Comparison of ENCODE assay signal across 9 mouse cellular contexts in genomic region chr6:86004271-86005148, GRCm38 (mm10). TPM values are rescaled to one million over a fixed set of nuclear protein-coding genes. Genes with fewer than 3 reads are reported as not detected.
DNase-seq lines count a peak whose midpoint lies in the region; ATAC-seq and TF ChIP-seq lines count a peak whose summit lies in the region.
"Had no signal": no experiment of that assay in that cellular context is flagged by ENCODE, and none has a peak within 500 bp of the region (broad histone marks: within the 10 kb centered on the region; RNA-seq: fewer than 3 reads in every experiment).

No protein-coding gene starts in this region.

- 0 out of 2 replicates have a peak, but pooled peaks cover 4% of the 10 kb centered on the region for H3K9me3 ChIP-seq in heart, embryonic 13.5 days
- H3K9me3 ChIP-seq in kidney, postnatal 0 days (replicated peaks; ENCODE audit: low read length), result no peaks in the 10 kb centered on the region

- H3K4me3 ChIP-seq in heart, embryonic 13.5 days, result peak overlapping the region; percentile 31
- no peak overlapping the region for H3K4me3 ChIP-seq in kidney, postnatal 0 days (replicated peaks; ENCODE audit: low read depth, low read length)
- H3K4me3 ChIP-seq in liver, adult 2 months (ENCODE audit: insufficient read depth, low read depth, low read length), result no peak overlapping the region
- H3K4me3 ChIP-seq: erythroblast, embryonic 14.5 days had no signal

- no peak for TF ChIP-seq POLR2A in liver, adult 2 months (IDR thresholded peaks at IDR 0.05; ENCODE audit: extremely low read depth, insufficient read depth, low read length)

- H3K27me3 ChIP-seq in heart, embryonic 13.5 days (replicated peaks), result peaks cover 10% of the 10 kb centered on the region
- no peaks in the 10 kb centered on the region for H3K27me3 ChIP-seq in kidney, postnatal 0 days (ENCODE audit: insufficient read depth, low read length)
- H3K27me3 ChIP-seq in liver, adult 2 months (ENCODE audit: control insufficient read depth, insufficient read depth, low read length), result no peaks in the 10 kb centered on the region
- H3K27me3 ChIP-seq in splenic B cell, adult 2 months (ENCODE audit: control insufficient read depth, insufficient read depth, low read length, poor library complexity, severe bottlenecking), result no peaks in the 10 kb centered on the region

- H3K4me1 ChIP-seq in heart, embryonic 13.5 days, result 0 out of 2 replicates have a peak, but pooled peaks cover 3% of the 10 kb centered on the region
- no peaks in the 10 kb centered on the region for H3K4me1 ChIP-seq in kidney, postnatal 0 days (replicated peaks; ENCODE audit: insufficient read depth, low read length)
- H3K4me1 ChIP-seq in liver, adult 2 months (ENCODE audit: control insufficient read depth, insufficient read depth, low read length), result peaks cover 2% of the 10 kb centered on the region; the same call in 1 of the 2 replicates

- peak; percentile 93 for DNase-seq in CD4-positive, CD25-positive, alpha-beta regulatory T cell, adult 2 months (ENCODE audit: low read depth, low spot score)
- DNase-seq in brain, embryonic 18.5 days (ENCODE audit: low read depth, low spot score), result peak; percentile 59
- peak; percentile 5 for DNase-seq in fat pad, adult 2 months (ENCODE audit: extremely low read depth, low read depth, low spot score)
- DNase-seq in kidney, postnatal 0 days (ENCODE audit: low spot score), result peak; percentile 95
- peak; percentile 76 for DNase-seq in liver, adult 2 months (ENCODE audit: extremely low read depth, low read depth, low spot score)
- peak; percentile 90 for DNase-seq in naive thymus-derived CD4-positive, alpha-beta T cell, adult 2 months (ENCODE audit: low read depth)
- peak; percentile 93 for DNase-seq in splenic B cell, adult 2 months (ENCODE audit: low read depth, low spot score)

- H3K36me3 ChIP-seq in heart, embryonic 13.5 days, result no peaks in the 10 kb centered on the region
- H3K36me3 ChIP-seq in kidney, postnatal 0 days (ENCODE audit: insufficient read depth, low read length), result no peaks in the 10 kb centered on the region
- H3K36me3 ChIP-seq in liver, adult 2 months (ENCODE audit: control insufficient read depth, insufficient read depth, low read length), result no peaks in the 10 kb centered on the region
- no peaks in the 10 kb centered on the region for H3K36me3 ChIP-seq in splenic B cell, adult 2 months (ENCODE audit: control insufficient read depth, insufficient read depth, low read length, poor library complexity, severe bottlenecking)

- WGBS in heart, embryonic 13.5 days, result 10% methylated on average over 18 of the region's 18 CpGs
- whole genome bisulfite sequencing in kidney, postnatal 0 days, result 13% methylated on average over 18 of the region's 18 CpGs
- 12% methylated on average over 18 of the region's 18 CpGs for WGBS in liver, adult 2 months

- TF ChIP-seq CTCF in kidney, postnatal 0 days (IDR thresholded peaks at IDR 0.05; ENCODE audit: low read depth), result peak; percentile 98
- TF ChIP-seq CTCF in liver, adult 2 months (IDR thresholded peaks at IDR 0.05; ENCODE audit: low read depth, low read length), result peak; percentile 98

- no peaks in the 10 kb centered on the region for H3K79me2 ChIP-seq in liver, adult 2 months (ENCODE audit: control insufficient read depth, insufficient read depth, low read length)

- peak overlapping the region; percentile 67; the same call in 1 of the 2 replicates for H3K9ac ChIP-seq in heart, embryonic 13.5 days
- H3K9ac ChIP-seq in kidney, postnatal 0 days (ENCODE audit: low read depth, low read length), result no peak overlapping the region
- peak overlapping the region; percentile 43 for H3K9ac ChIP-seq in liver, adult 2 months (ENCODE audit: low read depth, low read length)

- no peak overlapping the region for H3K27ac ChIP-seq in heart, embryonic 13.5 days (replicated peaks)
- H3K27ac ChIP-seq in kidney, postnatal 0 days, result no peak overlapping the region
- H3K27ac ChIP-seq in liver, adult 2 months (replicated peaks; ENCODE audit: insufficient read depth, low read depth, low read length), result no peak overlapping the region

- ATAC-seq in heart, embryonic 13.5 days (ENCODE audit: extremely low read depth, insufficient number of reproducible peaks, low FRiP score, low TSS enrichment), result peak; percentile 73; the same call in 1 of the 2 replicates
- peak; percentile 81 for ATAC-seq in kidney, postnatal 0 days (replicated peaks; ENCODE audit: low FRiP score, low read depth)

- H3K4me2 ChIP-seq in heart, embryonic 13.5 days, result peak overlapping the region; percentile 66
- H3K4me2 ChIP-seq in kidney, postnatal 0 days (ENCODE audit: low read length), result peak overlapping the region; percentile 27; the same call in 1 of the 2 replicates

RNA-seq across cellular contexts. Expression of gene Figla, which starts 11.5 kb away (rescaled TPM):
- not detected in 2 replicates for polyA plus RNA-seq in heart, embryonic 13.5 days (2015; fragmentation: Nextera tagmentation; extraction: Ambion mirVana)
- polyA plus RNA-seq in kidney, postnatal 0 days (2015; fragmentation: Nextera tagmentation; extraction: Ambion mirVana), result not detected in 2 replicates
- not detected in 2 replicates for total RNA-seq in liver, adult 2 months (2014; rRNA removed)
- not detected in 2 replicates for polyA plus RNA-seq in liver, adult 2 months (2012; rRNA removed)
- polyA plus RNA-seq: erythroblast, embryonic 14.5 days had no signal

RNA-seq across cellular contexts. Expression of gene Add2, which starts 24.0 kb away (rescaled TPM):
- polyA plus RNA-seq in heart, embryonic 13.5 days (2015; fragmentation: Nextera tagmentation; extraction: Ambion mirVana), result 6.4 and 6.5 TPM in 2 replicates
- 1.8 and 2.6 TPM in 2 replicates for polyA plus RNA-seq in kidney, postnatal 0 days (2015; fragmentation: Nextera tagmentation; extraction: Ambion mirVana)
- total RNA-seq in liver, adult 2 months (2014; rRNA removed), result under 0.01 and 0.20 TPM in 2 replicates
- not detected in 2 replicates for polyA plus RNA-seq in liver, adult 2 months (2012; rRNA removed)

RNA-seq across cellular contexts. Expression of gene Dusp11, which starts 43.0 kb away (rescaled TPM):
- 34.1 and 36.7 TPM in 2 replicates for polyA plus RNA-seq in heart, embryonic 13.5 days (2015; fragmentation: Nextera tagmentation; extraction: Ambion mirVana)
- polyA plus RNA-seq in kidney, postnatal 0 days (2015; fragmentation: Nextera tagmentation; extraction: Ambion mirVana), result 33.5 and 38.7 TPM in 2 replicates
- total RNA-seq in liver, adult 2 months (2014; rRNA removed), result 26.1 and 37.7 TPM in 2 replicates
- polyA plus RNA-seq in liver, adult 2 months (2012; rRNA removed), result 19.6 and 28.9 TPM in 2 replicates

Comparison
In these comparisons a context has a peak if more than half of its experiments do, and no peak if none do; other contexts are left out.
1. DNase-seq: peak in every context shown above with its lines; median percentile 95 in kidney, postnatal 0 days; 93 in CD4-positive, CD25-positive, alpha-beta regulatory T cell, adult 2 months; 93 in splenic B cell, adult 2 months; 90 in naive thymus-derived CD4-positive, alpha-beta T cell, adult 2 months; 76 in liver, adult 2 months; 59 in brain, embryonic 18.5 days; 5 in fat pad, adult 2 months.